Mouse (Mus musculus) WW6 (cell line): ENCODE results near the gene Mindy3.
A peak's percentile ranks its signal among the peaks of the same experiment; 100 is the strongest.

ENCODE experiments used
- DNase-seq: peaks from one replicate; pipeline ENCODE4 v3.0.0-alpha.2; 2013; ENCODE audit warnings: low read depth, low spot score

Gene Mindy3

DNA sequence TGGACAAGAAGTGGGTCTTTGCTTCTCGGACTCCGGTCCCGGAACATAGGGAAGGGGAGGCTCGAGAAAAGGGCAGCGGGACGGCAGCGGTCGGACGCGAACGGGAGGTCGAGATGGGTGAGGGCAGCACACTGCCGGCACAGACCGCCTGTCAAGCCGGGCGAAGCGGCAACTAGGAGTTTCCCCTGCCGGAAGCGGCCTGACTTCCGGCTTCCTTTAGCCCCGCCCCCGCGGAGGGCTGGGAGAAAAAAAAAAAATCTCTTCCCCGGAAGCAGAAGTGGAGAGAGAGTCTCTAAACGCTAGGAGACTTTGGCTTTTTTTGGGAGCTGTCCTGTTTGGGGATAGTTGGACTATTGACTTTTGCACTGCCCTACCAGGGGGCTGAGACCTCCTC, at the start of gene Mindy3:
TSS of gene Mindy3 (minus strand) at position 209 of the 394 bp plus-strand sequence.
- peak; percentile 55 for DNase-seq

- DNase-seq = no peak
Observed at GRCm38 (mm10) chr2:12459732-12460131, 40.5 kb upstream of the Mindy3 start.

DNA sequence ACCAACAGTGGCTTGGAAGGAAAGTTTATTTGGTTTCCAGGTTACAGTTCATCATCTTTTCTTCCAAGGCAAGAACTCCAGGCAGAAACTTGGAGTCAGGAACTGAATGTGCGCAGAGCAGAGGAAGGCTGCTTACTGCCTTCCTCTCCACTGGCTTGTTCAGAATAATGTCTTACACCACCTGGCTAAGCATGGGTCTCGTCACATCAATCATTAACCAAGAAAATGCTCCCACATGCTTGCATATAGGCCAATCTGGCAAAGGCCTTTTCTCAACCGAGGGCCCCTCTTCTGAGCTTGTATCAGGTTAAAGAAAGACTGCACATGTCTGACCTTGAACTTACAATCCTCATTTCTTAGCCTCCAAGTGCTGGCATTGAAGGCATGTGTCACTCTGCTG, 30.8 kb upstream of the Mindy3 start:
- DNase-seq = no peak

DNA sequence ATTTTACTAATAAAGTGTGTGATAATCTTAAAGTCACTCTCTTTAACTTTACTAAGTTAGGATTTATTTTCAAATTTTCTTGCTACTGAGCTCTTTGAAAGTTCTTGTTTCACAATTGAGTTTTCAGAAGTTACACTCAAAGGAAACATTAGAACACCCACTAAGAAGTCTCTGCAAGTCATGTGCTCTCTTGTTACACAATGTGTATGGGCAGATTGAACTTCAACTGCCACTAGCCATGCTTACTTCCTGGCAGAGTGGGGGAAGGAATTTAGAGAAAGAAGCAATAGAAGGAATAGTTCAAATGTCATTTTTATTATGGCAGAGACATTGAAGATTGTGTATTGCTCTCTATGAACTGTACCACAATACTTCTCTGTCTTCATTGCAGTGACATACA, 20.9 kb upstream of the Mindy3 start:
- no peak for DNase-seq

DNA sequence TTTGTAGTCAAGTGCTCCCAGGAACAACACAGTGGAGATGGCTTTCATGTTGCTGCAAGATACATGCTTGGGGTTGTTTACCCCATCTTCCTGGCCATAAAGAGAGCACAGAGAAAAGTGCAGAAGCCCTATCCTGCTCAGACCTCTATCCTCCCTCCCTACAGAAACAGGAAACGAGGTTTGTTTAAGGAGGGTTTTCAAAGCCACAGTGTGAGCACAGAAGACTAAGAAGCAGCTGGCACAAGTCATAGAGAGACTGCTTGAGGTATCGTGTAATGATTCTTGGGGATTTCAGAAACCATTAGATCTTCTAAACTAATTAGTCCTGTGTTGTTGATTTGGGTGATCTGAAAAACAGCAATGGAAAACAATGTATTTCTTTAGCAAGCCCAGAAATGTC, 20.3 kb upstream of the Mindy3 start:
- no peak for DNase-seq

DNA sequence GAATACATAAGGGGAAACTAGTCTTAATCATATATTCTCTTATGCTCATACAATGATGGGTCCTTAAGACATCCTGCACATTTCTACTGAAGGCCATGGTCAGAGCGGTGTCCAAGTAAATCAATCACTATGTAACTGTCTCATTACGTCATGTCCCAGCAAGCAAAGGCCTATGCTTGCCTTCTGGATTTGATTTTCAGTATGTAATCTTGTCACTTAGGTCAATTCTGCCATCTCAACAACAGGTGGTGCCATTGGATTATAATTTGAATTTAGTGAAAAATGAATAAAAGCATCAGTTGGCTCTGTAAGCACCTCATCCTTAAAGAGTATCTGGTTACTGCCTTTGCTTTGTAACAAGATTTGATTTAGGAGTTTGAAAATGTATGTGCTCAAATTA, 18.9 kb upstream of the Mindy3 start:
- no peak for DNase-seq

DNA sequence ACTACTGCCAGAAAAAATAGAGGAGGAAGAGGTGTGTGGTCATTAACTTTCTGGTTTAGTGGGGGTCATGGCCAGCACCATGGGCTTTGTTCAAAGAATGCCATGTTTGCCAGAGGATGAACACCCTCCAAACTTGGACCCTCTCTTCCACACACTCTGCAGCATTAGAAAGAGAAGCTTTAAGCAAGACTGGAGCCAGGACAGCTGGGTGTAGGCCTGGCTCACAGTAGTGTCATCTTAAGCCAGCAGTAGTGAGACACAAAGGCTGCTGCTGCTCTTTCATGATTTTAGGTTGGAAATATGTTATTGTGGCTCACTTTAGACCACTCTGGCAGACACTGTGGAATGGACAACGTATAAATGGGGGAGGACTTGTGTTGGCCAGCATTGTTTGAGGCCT, 12.8 kb upstream of the Mindy3 start:
- no peak for DNase-seq

GRCm38 (mm10) chr2:12424374-12424773, 5.1 kb upstream of the Mindy3 start:
- no peak for DNase-seq

GRCm38 (mm10) chr2:12423426-12423825, 4.2 kb upstream of the Mindy3 start:
- DNase-seq = peak; percentile 24

DNA sequence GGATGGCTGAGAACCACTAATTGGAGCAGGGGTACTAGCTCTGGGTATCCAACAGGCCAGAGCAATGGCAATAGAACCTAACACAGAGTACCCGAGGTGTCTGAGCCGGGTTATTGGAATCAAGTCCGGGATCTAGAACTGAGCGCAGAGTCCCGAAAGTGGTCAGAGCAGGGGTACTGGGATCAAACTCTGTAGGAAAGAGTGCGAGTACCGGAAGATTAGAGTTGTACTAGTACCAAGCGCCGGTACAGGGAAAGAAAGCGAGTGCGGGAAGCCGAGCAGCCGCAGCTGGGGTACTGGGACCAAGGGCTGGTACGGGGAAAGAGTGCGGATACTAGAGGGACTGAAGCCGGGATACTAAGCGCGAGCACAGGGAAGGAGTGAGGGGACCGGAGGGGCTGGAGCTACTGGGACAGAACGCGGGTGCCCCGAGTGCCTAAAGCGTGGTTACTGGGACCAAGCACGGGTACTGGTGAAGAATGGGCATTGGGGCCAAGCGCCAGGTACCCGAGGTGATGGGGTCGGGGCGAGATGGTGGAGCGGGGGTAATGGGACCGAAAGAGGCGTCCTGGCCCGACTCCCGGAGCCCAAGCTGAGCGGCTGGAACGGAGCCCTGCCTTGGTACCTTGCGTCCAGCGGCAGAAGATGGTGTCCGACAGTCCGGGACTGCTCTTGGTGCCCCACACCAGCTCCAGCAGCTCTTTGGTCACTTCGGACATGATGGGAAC, 572 bp downstream of the Mindy3 start:
- DNase-seq = no peak

GRCm38 (mm10) chr2:12418121-12418520, 1.1 kb downstream of the Mindy3 start:
- no peak for DNase-seq

- DNase-seq = no peak
Observed at GRCm38 (mm10) chr2:12412309-12412708, 7.0 kb downstream of the Mindy3 start.

DNA sequence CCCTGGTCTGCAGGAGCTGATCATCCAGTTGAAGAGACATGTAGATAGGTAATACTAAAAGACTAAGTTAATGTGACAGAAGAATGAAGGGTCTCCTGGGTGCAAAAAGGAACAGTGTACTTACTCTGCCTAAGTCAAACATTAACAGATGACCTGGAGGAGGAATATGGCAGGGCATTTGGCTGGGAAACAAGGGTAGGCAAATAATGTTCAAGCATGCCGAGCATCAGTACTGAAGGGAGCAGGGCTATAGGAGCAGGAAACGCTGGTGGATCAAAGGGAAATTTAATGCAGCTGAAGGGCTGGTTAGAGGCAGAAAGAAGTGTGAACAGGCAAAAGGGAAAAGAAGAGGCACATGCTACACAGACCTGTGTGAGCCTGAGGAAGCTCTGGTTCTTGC, 8.1 kb downstream of the Mindy3 start:
- no peak for DNase-seq

- no peak for DNase-seq
Observed at GRCm38 (mm10) chr2:12406737-12407136, 12.5 kb downstream of the Mindy3 start.

DNA sequence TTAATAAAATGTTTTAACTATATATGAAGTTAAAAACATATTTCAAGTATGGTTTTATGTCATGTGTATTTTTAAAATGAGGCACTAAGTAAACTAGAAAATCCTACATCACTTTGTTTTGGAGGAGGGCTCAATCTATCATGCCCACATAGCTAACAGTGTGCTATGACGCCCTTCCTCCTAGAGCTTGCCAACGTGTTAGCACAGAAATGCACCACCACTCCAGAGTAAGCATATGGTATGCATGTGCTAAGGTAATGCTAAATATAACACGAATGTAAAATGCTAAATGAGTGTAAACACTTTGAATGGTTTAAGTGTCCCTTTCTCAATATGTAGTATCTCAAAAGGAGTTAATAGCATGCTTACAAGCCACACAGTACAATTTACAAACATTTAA, 16.8 kb downstream of the Mindy3 start:
- DNase-seq = no peak

DNA sequence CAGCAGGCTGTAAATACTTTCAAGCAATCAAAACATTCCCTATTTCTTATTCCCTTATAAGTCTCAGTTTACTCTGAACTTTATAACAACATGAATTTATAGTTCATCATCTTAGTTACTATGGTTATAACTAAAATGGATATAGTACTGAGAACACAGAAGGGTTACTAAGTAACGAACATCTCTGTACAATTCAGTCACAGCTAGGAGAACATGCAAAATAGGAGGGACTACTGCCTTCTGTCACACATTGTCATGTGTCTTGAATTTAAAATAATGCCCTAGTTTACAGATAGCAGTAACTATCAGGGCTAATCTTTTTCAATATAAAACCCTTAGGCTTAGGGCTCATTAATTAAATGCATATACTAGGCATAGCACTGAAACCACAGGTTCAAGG, 18.1 kb downstream of the Mindy3 start:
- no peak for DNase-seq

GRCm38 (mm10) chr2:12389028-12389427, 30.2 kb downstream of the Mindy3 start:
- DNase-seq = peak; percentile 13

DNA sequence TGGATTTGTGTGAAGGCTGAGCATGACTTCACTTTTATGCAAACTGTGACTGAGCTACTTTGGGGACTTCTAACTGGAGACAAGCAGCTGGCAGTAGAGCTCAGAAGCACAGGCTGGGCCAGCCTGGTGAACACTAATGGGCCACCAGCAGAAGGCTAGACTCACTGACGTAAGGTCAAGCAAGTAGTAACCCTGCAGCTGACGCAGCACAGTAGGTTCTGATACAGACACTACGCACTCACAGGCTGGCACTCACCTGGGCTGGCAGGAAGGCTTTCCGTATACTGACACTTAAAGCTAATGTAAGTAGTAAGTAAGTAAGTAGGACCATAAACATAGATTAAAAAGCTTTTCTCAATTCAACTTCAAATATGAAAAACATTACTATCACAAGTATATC, 30.7 kb downstream of the Mindy3 start:
- DNase-seq = no peak

GRCm38 (mm10) chr2:12384389-12384788, 34.9 kb downstream of the Mindy3 start:
- DNase-seq = no peak

DNA sequence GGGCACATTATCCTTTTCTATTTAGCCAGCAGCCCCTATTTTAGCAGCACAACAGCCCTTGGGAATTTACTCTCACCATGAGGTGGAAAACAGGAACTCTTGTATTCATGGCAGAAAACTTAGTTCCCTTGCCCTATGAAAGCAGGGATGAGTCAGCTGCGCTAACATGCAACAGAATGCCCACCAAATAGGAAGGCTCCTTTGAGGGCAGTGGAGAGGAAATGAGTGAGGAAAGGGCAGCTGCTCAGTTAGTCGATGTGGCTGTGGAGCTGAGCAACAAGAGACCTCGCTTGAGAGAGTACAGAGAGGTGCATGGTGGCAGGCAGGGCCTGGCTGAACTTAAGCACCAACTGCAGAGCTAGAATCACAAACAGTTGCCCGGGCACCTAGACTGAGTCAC, 36.6 kb downstream of the Mindy3 start:
- DNase-seq = no peak

- no peak for DNase-seq
Observed at GRCm38 (mm10) chr2:12380233-12380632, 39.0 kb downstream of the Mindy3 start.

- DNase-seq = no peak
Observed at GRCm38 (mm10) chr2:12378591-12378990, 40.7 kb downstream of the Mindy3 start.

DNA sequence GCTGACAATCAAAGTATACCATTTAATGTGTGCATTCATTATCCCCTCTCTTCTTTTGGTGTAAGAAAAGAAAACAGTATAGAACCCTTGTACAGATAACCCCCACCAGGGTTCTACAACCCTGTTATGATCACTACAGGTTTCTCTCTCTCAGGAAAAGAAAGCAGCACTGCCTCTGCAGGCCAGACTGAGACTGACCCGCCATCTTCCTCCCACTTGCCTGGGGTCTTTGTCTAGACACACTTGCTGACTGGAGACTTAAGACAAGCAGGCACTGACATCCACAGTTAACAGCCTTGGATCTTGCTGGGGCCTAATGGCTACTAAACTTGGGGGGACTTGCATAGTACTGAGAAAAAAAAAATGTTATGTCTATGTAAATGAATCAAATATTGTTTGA, 42.2 kb downstream of the Mindy3 start:
- no peak for DNase-seq

- no peak for DNase-seq
Observed at GRCm38 (mm10) chr2:12372883-12373282, 46.4 kb downstream of the Mindy3 start.
